Mouse (Mus musculus): ENCODE measurements at regions not wholly inside any gene's neighbourhood (a gene's known extent, or its start where the extent isn't known, plus 50 kb on each side); places are given as distances from the start of the nearest gene placed in this dataset.

GRCm38 (mm10) chr2:103180298-103180927, 106.9 kb downstream of the Apip start:
- no peak for TF ChIP-seq ZNF384 (IDR thresholded peaks at IDR 0.05; ENCODE audit: low read depth, low read length)
- no peak for TF ChIP-seq CTCF (conservative IDR thresholded peaks at IDR 0.05 in 1 of 2, IDR thresholded peaks at IDR 0.05 in 1 of 2; ENCODE audit: low read depth in 2 of 2, low read length in 2 of 2)
- TF ChIP-seq KAT2A (IDR thresholded peaks at IDR 0.05; ENCODE audit: insufficient replicate concordance, low read length): no peak
- TF ChIP-seq TCF12 (IDR thresholded peaks at IDR 0.05; ENCODE audit: low read depth, low read length): no peak
- TF ChIP-seq POLR2A (IDR thresholded peaks at IDR 0.05; ENCODE audit: low read depth, low read length): no peak
- no peak for TF ChIP-seq EP300 (IDR thresholded peaks at IDR 0.05; ENCODE audit: low read length)
- no peak for TF ChIP-seq MAX (IDR thresholded peaks at IDR 0.05; ENCODE audit: low read length)
- no peak for TF ChIP-seq RAD21 (IDR thresholded peaks at IDR 0.05; ENCODE audit: low read depth, low read length)
- no peak for TF ChIP-seq MAFK (IDR thresholded peaks at IDR 0.05; ENCODE audit: insufficient replicate concordance, low read length)
- TF ChIP-seq RCOR1 (conservative IDR thresholded peaks at IDR 0.05; ENCODE audit: low read depth, low read length): no peak
- no peak for TF ChIP-seq PAX5 (IDR thresholded peaks at IDR 0.05; ENCODE audit: low read length)
- no peak for TF ChIP-seq USF2 (conservative IDR thresholded peaks at IDR 0.05; ENCODE audit: low read depth, low read length)
- no peak for TF ChIP-seq BHLHE40 (IDR thresholded peaks at IDR 0.05; ENCODE audit: low read depth, low read length)

Data from CH12.LX (cell line).